Mouse (Mus musculus) megakaryocyte, embryonic 14.5 days (primary cell): ENCODE measurements at regions not wholly inside any gene's neighbourhood (a gene's known extent, or its start where the extent isn't known, plus 50 kb on each side); places are given as distances from the start of the nearest gene placed in this dataset.

Experiments used
- FLI1 ChIP-seq: IDR thresholded peaks from 2 replicates; pipeline ENCODE4 v1.6.1; 2012; ENCODE audit warnings: low read length, inconsistent platforms, mixed read lengths
- GATA1 ChIP-seq: IDR thresholded peaks from 3 replicates; pipeline ENCODE4 v1.6.1; 2012; ENCODE audit warnings: mixed read lengths, low read length, inconsistent platforms, borderline replicate concordance

- TF ChIP-seq GATA1 (no peak), FLI1 (no peak)
These were observed 453.0 kb upstream of the Slc30a5 start for GRCm38 (mm10) chr13:101286029-101286917.
